Mouse (Mus musculus) cerebellum, adult 9-10 months (tissue): ENCODE measurements around the gene Eif5.
"Not testable (repeated sequence)": the region's sequence is repeated elsewhere in the genome, so short reads cannot be mapped to it uniquely, and the experiment has no call there.

Experiments used
- DNase-seq: peaks from one replicate; pipeline ENCODE4 v3.0.0; 2022

Gene Eif5

DNA sequence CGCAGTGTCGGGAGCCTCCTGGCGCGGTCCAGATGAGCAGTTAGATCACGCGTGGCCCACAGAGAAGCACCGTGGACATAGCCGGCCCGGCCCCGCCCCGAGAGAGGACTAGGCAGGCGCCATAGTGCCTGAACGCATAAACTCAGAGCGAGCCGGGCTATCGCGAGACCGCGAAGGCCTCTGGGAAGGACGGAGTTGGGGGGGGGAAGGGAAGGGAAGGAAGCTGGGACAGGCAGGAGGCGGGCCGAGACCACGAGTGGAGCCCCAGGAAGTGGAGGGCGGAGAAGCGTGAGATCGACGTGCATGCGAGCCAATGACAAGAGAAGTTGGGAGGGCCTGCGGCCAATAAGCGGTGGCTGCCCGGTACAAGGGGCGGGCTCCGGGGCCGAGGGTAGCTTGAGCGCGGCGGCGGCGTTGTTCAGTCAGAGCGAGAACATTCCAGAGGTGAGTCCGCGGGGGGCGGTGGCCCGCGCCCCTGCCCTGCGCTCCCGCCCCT lies at the start of gene Eif5:
Eif5 (plus strand) TSS at position 221 of the 496 bp plus-strand sequence.
- peak; percentile 99 for DNase-seq

DNA sequence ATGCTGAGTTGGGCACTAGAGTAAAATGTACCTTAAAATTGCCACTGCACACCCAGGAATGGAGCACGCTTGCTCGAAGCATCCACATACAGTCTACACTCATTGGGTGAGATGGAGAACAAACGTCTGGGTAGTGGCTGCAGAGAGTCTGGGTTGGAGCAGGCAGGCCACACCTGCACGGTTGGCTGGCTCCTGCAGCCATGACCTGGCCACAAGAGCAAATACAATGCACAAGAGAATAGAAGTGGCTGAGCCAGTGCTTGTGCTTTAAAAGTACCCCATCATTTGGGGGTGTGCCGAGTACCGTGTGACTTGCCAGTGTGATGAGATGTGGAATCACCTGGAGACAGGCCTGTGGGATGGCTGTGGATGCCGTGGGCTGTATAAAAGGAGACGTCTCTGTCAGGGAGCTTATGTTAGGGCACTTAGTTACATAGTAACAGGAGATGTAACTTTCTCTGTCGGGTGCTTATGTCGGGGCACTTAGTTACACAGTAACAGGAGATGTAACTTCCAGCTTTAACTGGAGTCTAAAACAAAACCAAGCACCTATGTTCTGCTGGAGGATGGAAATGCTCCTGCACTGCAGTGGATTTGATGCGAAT lies 48.5 kb upstream of the Eif5 start:
- DNase-seq: no peak

DNA sequence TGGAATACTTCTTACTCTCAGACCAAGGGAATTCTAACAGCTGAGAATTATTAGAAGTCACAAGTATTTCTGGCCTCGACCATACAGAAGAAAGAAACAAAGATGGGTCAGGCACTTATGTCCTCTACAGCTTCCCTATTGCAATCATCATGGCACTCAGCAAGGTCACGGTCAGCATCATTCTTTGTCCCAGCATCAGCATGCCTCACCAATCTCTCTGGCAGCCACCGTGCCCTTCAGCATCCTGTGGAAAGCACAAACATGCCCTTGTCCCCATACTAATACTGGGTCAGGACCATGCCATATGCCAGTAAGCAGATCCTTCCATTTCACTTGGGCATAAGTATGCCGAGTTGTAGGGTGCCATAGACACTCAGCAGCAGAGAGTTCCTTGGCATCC lies 42.9 kb upstream of the Eif5 start:
- DNase-seq: no peak

DNA sequence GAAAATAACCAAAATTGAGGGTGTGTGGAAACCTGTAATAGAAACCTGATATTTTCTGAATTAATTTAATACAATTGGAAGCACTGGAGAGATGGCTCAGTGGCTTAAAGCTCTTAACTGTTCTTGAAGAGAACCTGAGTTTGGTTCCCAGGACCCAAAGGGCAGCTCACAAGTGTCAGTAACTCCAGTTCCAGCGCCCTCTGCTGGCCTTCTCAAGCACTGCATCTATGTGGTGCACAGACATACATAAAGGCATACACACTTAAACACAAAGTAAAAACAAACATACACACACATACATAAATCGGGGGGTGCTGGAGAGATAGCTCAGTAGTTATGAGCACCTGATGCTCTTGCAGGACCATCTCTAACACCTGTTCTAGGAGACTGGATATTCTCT lies 40.7 kb upstream of the Eif5 start:
- DNase-seq: no peak

DNA sequence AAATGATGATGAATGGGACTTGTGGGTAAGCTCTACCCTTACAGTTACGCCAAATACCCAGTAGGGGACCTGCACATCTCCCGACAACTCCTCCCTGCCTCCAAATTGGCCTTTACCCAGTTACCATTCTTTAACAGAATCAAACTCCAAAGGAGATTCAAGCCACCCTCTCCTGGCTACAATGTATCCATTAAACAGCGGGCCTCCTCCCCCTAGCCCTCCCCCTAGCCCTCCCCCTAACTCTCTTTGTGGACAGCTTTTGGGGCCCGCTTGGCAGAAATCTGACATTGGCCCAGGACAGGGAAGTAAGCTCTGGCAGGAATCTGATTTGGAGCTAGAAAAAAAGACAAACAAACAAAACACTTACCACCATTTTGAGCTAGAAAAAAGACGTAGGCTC lies 38.2 kb upstream of the Eif5 start:
- no peak for DNase-seq

DNA sequence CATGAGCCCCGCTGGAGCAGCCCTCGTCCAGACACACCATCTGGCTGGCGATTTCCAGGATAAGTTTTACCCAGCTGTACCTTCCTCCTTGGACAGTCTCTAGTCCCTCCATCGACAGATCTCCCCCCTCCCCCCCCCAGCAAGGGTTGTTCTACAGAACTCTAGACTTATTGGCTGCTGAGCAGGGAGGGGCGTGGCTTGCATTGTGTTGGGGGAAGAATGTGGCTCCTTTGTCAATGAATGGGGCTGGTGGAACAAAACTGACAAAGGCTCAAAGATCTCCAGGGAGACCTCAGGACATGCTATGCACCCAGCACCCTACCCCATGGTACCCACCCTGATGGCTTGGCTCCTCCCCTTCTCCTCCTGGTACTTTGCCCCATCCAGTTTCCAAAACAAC lies 37.1 kb upstream of the Eif5 start:
- DNase-seq: peak; percentile 7

DNA sequence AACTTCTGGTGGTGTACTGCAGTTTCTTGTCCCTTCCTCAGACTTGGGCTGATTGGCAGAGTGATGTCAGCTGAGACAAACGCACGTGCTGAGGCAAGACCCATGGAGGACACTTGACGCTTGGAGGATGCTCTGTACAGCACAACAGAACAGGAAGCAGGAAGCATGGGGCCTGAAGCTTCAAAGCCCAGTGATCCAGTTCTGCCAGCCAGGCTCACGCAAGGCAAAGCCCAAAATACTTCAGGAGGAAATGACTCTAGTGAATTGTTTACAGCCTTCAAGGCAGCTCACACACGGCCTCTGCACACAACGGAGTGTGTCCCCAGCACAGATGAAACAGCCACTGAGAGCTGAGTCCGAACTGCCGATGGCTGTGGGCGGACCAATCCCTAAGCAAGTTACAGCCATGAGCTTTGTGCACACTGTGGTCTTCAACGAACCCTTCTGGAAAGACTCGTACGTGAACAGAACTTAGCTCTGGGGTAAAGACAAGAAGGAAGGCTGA lies 34.7 kb upstream of the Eif5 start:
- no peak for DNase-seq

DNA sequence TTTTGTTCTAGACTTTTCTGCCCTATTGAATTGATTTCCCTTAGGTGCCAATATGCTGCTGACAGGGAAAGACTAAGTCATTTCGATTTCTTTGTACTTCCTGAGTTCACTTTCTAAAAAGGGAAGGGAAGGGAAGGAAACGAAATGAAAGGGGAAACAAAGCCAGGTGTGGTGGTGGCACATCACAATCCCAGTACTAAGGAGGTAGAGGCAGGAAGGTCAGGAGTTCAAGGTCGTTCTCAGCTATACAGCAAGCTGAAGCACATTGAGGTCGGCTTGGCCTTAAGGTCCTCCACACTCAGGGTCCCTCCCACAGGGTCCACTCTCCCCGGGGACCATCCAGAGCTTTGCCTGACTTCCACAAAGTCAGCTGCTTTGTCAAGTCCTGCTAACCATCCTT lies 34.2 kb upstream of the Eif5 start:
- DNase-seq: no peak

DNA sequence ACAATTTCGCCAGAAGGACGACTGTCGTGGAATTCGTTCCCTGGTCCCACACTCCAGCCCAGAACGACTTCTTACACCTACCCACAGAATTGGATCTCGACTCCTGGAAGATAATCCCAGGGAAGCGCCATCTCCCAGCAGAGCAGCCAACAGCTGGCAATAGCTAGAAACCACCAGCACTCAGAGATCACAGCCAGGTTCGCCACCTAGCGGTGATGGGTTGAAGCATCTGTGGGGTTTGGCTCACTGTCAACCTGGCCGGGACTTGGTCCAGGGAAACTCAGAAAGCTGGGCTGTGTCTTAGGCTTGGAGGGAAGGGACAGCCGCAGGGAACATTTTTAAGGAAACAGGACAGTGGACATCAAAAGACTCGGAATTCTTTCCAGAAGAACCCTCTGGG lies 32.9 kb upstream of the Eif5 start:
- DNase-seq: peak; percentile 95

DNA sequence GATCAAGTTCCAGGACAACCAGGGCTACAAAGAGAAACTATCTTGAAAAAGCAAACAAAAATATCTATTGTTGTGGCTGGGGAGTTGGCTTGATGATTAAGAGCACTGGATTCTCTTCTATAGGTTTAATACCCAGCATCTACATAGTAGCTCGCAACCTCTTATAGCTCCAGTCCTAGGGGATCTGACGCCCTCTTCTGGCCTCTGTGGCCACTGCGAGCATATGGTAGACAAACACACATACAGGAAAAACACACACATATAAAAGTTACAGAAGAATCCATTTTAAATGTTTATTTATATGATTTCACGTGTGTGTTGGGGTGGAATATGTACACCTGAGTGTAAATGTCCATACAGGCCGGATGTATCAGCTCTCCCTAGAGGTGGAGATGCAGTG lies 30.8 kb upstream of the Eif5 start:
- no peak for DNase-seq

DNA sequence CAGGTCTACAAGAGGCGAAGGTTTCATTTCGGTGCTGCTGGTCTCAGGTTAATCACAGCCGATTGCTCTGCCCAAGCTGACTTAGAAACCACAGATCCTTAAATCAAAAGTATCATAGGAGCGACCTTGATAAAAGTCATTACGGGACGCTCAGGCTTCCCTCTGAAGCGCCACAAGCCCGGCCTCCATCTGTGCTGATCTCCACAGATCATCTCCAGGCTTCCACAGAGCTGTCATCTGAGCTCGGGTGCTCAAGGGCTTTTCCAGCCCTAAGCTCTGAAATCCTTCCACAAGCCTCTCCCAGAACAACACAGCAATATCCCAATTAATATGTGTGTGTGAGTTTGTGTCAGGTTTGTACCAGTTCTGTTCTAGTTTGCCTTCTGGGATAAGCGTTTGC lies 29.9 kb upstream of the Eif5 start:
- DNase-seq: no peak

DNA sequence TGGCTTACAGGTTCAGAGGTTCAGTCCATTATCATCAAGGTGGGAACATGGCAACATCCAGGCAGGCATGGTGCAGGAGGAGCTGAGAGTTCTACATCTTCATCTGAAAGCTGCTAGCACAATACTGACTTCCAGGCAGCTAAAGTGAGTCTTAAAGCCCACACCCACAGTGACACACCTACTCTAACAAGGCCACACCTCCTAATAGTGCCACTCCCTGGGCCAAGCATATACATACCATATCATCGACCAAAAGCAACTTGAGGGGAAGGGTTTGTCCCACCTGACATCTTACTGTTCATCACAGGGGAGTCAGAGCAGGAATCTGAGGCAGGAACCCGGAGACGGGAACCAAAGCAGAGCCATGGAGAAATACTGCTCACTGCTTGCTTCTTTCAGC lies 29.4 kb upstream of the Eif5 start:
- DNase-seq: not testable (repeated sequence)

DNA sequence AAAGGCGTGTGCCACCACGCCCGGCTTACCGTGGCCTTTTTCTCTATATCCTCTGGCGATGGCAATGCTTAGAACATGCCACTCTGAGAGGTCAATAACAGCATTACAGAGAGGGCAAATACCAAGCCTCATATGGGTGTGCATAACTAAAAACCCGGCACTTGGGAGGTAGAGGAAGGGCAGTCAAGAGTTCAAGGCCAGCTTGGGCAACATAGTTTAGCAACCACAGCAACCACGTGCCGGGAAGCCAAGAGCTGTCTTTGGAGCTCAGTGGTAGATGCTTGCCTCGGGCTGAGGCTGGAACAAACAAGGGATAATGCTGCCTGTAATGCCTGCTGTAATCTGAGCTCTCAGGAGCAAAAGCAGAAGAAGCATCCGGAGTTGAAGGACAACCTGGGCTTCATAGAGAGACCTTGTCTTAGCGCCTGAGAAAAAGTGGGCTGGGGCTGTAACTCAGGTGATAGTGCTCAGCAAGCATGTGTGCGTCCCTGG lies 25.2 kb upstream of the Eif5 start:
- no peak for DNase-seq

DNA sequence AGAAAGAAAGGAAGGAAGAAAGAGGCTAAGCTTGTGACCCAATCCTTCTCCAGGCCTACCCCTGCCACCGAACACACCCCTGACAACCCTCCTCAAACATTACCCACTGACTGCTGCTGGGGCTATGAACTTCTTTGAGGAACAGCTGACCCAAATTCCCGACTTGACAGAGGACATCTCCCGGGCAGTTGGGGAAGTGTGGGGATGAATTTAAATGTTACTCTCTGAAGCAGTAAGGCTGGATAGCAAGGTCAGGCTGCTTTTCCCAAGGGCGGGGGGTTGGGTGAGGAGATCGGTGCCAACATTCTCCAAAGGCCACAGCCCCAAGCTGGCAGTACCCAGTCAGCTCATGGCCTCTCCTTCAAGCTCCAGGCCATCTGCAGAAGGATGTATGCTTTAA lies 24.1 kb upstream of the Eif5 start:
- peak; percentile 32 for DNase-seq

DNA sequence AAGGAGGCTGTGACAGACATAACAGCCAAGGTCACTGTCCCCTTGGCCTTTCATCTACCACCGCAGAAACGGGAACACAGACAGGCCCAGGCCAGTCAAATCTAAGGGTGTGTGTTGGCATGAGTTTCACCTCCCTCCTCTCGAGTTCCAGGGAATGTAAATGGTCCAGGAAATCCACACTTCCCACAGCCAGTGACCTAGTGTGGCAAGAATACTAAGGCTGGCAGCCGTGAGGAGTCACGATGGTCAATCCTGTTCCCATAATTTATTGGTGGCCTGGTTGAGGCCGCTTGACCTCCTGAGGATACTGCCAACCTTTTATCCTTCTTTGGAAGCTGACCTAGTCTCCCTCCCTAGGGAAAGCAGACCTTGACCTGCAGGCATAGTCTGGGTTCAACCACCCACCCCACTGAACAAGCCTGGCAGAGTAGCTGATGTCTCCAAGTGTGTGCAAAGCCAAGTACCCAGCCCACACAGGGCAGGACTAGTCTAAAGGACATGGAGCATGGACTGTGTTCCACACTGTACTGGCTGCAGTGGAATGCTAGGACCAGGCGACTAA lies 23.5 kb upstream of the Eif5 start:
- no peak for DNase-seq

DNA sequence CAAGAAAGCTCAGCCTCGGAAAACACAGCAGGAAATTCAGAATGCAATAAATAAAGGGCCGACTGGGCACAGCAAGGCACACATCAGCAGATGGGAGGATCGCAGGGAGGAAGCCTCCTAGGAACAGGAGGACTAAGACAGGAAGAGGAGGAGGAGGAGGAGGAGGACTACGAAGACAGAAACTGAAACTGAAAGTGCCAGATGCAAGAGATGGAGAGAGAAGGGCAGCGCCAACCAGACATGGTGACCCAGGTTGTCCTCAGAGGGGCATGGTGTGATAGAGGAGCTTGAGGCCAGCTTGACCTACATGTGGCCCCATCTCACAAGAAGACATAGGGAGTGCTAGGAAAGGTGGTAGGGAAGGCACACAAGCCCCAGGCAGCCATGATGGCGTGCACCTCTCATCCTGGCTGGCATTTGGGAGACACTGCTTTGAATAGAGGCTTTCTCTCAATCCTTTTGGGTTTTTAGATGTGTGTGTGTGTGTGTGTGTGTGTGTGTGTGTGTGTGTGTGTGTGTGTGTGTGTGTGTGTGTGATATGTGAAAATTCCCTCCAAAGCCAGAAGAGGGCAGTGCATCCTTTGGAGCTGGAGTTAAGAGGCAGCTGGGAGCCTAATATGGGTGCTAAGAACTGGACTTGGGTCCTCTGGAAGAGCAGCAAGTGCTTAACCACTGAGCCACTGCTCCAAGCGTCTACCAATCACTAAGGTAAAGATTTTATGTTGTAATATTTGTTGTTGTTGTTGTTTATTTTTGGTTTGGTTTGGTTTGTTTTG lies 22.8 kb upstream of the Eif5 start:
- no peak for DNase-seq

DNA sequence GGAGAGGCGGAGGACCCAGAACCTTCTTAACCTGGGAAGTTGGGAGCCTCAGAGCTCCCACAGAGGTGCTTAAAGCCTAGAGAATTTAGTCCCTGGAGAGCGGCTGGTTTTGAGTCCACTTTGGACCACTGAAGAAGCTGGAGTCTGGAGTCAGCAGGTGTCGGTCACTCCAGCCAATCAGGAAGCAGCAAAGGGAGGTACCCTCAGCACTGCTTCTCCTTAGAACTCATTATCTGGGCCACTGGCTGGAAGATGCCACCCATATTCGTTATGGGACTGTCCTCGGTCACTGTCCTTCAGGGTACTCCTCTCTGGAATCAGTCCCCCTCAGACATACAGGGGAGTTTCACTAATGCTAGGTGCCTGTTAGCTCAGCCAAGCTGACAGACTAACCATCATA lies 21.9 kb upstream of the Eif5 start:
- no peak for DNase-seq

DNA sequence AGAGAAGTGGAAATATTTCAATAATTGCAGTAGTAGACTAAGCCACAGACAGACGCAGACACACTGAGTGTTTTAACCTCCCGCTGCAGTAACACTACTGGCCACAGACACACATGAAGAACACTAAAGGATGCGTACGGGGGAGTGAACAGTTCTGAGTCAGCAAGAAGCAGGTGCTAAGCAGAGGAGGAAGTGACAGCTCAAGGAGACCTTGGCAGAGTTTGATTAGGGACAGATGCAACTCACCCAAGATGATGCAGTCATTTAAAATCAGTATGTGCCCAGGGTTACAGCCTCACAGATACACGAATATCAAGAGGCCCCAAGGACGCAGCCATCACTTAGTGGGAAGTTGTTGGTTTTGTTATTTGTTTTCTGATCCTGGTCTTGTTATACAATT lies 21.0 kb upstream of the Eif5 start:
- DNase-seq: no peak

DNA sequence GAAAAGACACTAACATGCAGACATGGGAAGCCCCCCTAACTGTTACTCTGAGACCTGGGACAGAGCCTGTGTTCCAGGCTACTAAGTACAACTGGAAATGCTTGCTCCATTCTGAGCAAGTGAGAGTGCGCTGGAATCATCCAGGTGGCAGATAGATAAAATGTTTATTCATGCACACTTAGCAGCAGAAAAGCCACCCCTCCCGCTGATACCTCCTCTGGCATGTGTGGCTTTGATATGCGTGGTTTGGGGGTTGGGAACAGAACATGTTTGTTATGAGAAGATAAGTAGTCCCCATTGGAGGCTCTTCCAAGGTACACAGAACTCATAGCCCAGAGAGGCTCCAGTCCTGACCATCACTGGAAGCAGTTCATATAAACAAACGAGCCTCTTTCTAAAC lies 19.9 kb upstream of the Eif5 start:
- DNase-seq: no peak

DNA sequence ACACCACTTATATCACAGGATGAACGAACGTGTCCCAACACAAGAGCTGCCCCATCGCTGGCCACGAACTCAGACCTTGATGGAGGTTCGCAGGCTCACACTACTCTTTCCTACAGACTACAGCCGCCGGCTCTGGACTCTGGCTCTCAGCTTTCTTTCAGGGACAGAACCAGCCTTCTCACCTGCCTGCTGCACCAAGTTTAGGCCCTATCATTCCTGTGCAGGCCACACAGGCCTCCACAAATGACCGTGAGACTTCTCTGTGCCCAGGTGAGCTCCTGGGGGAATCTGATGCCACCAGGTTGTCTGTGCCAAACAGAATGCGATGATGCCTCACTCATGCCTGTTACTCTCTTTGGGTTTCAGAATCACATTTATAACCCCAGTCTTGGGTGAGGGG lies 19.4 kb upstream of the Eif5 start:
- no peak for DNase-seq

DNA sequence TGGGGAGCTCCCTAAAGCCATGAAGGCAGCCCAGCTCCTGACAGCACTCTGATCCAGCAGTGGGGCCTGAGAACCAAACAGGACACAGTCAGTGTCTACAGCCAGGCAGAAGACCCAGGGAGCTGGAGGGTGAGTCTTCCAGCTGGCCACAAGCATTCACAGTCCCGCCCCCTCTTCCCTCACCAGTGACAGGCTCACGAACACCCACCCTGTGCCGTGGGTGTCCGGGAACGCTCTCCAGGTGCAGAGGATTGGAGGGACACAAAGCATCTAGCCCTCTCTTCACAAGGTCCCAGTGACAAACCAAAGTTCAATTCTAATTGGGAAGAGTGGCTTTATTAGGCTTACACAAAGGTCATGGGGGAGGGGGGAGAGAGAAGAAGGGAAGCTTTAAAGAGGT lies 18.0 kb upstream of the Eif5 start:
- no peak for DNase-seq

DNA sequence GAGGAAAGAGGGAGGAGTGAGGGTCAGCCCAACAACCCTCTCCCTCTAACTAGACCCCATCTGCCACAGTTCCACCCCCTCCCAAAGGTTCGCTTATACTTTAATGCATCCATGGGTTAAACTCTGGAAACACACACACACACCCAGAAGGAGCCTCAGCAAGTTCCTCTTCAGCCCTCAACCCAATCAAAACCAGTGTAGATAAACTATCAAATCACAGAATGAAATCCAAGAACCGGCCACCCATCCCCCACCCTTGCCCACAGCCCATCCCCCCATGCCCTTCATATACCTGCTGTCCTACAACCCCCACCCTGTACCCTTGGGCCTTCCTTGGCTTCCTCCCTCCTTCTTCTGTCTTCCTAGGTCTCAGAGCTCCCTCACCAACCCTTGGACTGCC lies 16.8 kb upstream of the Eif5 start:
- no peak for DNase-seq

DNA sequence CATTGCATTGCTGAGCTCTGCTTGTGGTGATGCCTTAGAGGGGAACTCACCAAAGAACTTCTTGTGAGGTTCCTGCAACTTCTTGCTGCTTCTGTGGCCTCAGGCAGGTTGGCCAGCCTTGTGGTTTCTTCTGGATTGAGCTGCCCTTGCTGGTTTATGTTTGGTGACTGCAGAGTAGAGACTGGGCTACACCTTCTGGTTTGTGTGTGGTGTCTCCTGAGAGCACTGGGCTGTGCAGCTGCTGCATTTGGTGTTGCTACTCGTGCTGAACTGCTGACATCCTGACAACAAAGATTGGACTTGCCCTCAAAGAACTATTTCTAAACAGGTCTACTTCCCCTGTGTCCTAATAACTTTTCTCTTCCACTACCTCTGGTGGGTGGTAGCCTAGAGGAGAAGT lies 13.3 kb upstream of the Eif5 start:
- DNase-seq: no peak

DNA sequence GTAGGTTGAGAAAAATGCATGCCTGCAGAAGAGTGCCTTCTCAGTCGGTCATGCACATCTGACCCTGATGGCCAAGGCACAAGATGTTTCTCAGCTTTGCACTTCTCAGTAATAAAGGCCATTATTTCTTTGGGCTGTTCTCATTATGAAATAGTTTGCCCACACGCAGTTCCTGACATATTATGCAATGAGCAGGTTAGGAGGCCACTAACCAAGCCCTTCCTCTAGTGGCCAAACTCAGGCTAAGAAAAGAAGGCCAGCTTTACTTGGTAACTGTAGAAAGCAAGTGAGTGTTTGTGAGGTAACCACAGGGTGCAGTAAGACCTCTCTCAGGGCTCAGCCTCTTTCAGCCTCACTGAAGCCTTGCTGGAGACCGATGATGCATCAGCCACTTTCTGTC lies 12.9 kb upstream of the Eif5 start:
- DNase-seq: no peak
